Mouse (Mus musculus) forebrain, embryonic 14.5 days (tissue): ENCODE data around the gene Actn2. TPM values are rescaled to one million over a fixed set of nuclear protein-coding genes. Genes with fewer than 3 reads are reported as not detected.
A peak's percentile ranks its signal among the peaks of the same experiment; 100 is the strongest.

Experiments used
- ATAC-seq: fragments of 200-750 bp; cut with Nextera tagmentation; 2 replicates; pipeline ENCODE4 v1.8.0; 2017; ENCODE audit warnings: mild to moderate bottlenecking, moderate library complexity
- DNase-seq: peaks from one replicate; pipeline ENCODE4 v3.0.0-alpha.2; 2015; ENCODE audit warnings: low spot score
- H3K27ac ChIP-seq: fragments of 300-500 bp; sonication (generic); 2 replicates; pipeline ENCODE4 v1.5.1; 2014; ENCODE audit warnings: low read depth, mild to moderate bottlenecking, control low read depth, low read length, moderate library complexity
- H3K27me3 ChIP-seq: fragments of 300-500 bp; sonication (generic); replicated peaks from 2 replicates; pipeline ENCODE4 v1.6.1; 2014; ENCODE audit warnings: low read length, control low read depth, mixed read lengths; ENCODE audit not compliant: control insufficient read depth, insufficient read depth
- H3K36me3 ChIP-seq: fragments of 300-500 bp; sonication (generic); 2 replicates; pipeline ENCODE4 v1.6.1; 2014; ENCODE audit warnings: low read length, control low read depth; ENCODE audit not compliant: control insufficient read depth, insufficient read depth
- H3K4me1 ChIP-seq: fragments of 300-500 bp; sonication (generic); 2 replicates; pipeline ENCODE4 v1.6.1; 2014; ENCODE audit warnings: antibody characterized with exemption, low read length, control low read depth; ENCODE audit not compliant: control insufficient read depth, insufficient read depth
- H3K4me2 ChIP-seq: fragments of 300-500 bp; sonication (generic); 2 replicates; pipeline ENCODE4 v1.6.1; 2014; ENCODE audit warnings: mild to moderate bottlenecking, control low read depth, low read length
- H3K4me3 ChIP-seq: fragments of 300-500 bp; sonication (generic); 2 replicates; pipeline ENCODE4 v1.5.1; 2014; ENCODE audit warnings: low read depth, low read length, control low read depth
- H3K9ac ChIP-seq: fragments of 300-500 bp; sonication (generic); 2 replicates; pipeline ENCODE4 v1.6.1; 2014; ENCODE audit warnings: mild to moderate bottlenecking, low read length, control low read depth, moderate library complexity
- H3K9me3 ChIP-seq: fragments of 300-500 bp; sonication (generic); replicated peaks from 2 replicates; pipeline ENCODE4 v1.6.1; 2016; ENCODE audit warnings: low read length, control low read depth, mixed read lengths; ENCODE audit not compliant: control insufficient read depth
- WGBS: fragments of 180-500 bp; shearing (Covaris S2); extraction: QIAGEN DNeasy Blood & Tissue Kit; methylation state at CpG from one replicate; pipeline ENCODE4 v1.1.7; 2014; 5-methylcytosine and 5-hydroxymethylcytosine counted together
- polyA plus RNA-seq: library from polyadenylated mRNA; unstranded; fragments of >200 nt; fragmentation: Nextera tagmentation; extraction: Ambion mirVana; gene quantifications from 2 replicates; pipeline ENCODE4 v1.2.1, GENCODE M21; 2014

The Actn2 gene
- polyA plus RNA-seq, 1 experiment from 2014 or later: 1.7 TPM

DNA sequence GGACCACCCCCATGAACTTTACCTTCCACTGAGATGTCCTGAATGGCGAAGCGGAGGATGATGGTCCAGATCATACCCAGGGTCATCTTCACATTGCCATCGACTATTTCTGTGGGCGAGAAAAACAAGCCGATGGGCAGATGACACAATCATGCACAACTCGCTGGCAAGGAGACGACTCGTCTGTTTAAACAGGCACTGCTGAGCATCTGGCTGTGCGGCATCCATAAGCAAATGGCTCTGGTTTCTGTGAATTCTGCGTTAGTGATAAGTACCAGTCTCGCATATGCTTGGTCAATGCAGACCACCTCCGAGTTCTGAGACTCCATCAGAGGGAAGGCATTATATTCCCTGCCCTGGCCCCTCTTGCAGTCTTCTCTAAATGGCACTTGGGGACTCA lies 31.7 kb downstream of the Actn2 start:
- 89% methylated on average over 12 of the region's 12 CpGs for WGBS

DNA sequence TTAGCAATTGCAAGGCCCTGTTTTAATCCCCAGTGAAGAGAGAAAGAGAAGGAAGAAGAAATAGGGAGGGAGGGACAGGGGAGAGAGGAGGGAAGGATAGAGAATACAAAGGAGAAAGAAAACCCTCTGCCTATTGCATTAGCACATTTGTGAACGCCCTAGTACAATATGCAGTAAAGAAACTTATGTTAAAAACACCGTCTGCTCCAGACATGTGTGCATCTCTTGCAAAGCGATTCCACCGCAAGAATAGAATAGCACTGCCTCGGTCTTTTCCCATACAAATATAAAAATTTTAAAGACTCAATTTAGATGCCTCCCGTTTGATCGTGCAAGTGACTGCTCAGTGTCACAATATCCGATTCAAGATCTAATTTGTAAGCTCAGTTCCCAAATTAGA lies 32.1 kb downstream of the Actn2 start:
- no peaks in the 10 kb centered on the region for H3K27me3 ChIP-seq
- H3K4me1 ChIP-seq: peaks cover 3% of the 10 kb centered on the region; the same call in 1 of the 2 replicates
- no peaks in the 10 kb centered on the region for H3K36me3 ChIP-seq
- 84% methylated on average over 8 of the region's 8 CpGs for WGBS
- H3K4me3 ChIP-seq: no peak overlapping the region
- no peak overlapping the region for H3K4me2 ChIP-seq
- no peak overlapping the region for H3K27ac ChIP-seq
- no peak overlapping the region for H3K9ac ChIP-seq
- ATAC-seq: no peak
- no peak for DNase-seq
- H3K9me3 ChIP-seq: no peaks in the 10 kb centered on the region

More for the DNA sequence above, 31.7 kb downstream of the Actn2 start:
- H3K4me2 ChIP-seq: no peak overlapping the region
- H3K27ac ChIP-seq: no peak overlapping the region
- no peaks in the 10 kb centered on the region for H3K9me3 ChIP-seq
- DNase-seq: no peak
- peaks cover 3% of the 10 kb centered on the region; the same call in 1 of the 2 replicates for H3K4me1 ChIP-seq
- no peak overlapping the region for H3K9ac ChIP-seq
- no peaks in the 10 kb centered on the region for H3K27me3 ChIP-seq
- no peak for ATAC-seq
- no peaks in the 10 kb centered on the region for H3K36me3 ChIP-seq
- H3K4me3 ChIP-seq: no peak overlapping the region

DNA sequence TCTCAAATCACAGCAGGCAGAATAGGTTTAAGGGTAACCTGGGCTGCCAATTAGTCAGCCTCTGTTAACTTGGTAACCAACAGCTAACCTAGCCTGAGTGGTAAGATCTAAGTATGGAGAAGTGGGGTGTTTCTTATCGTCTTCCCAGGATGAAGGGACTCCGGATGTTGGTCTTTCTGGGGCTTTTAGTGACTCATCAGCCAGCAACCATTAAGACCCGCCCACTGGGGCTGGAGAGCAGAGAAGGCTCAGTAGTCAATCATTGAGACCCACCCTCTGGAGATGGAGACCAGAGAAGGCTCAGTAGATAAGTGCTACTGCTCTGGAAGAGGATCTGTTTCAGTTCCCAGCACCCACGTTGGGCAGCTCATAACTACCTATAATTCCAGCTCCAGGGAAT lies 33.3 kb downstream of the Actn2 start:
- Histone ChIP-seq H3K4me3 (no peak overlapping the region), H3K27me3 (no peaks in the 10 kb centered on the region), H3K9me3 (no peaks in the 10 kb centered on the region), H3K9ac (no peak overlapping the region), H3K4me2 (no peak overlapping the region), H3K4me1 (no peaks in the 10 kb centered on the region; the same call in 1 of the 2 replicates), H3K27ac (no peak overlapping the region), H3K36me3 (no peaks in the 10 kb centered on the region)
- ATAC-seq: no peak
- no peak for DNase-seq
- WGBS: 80% methylated on average over 4 of the region's 4 CpGs

DNA sequence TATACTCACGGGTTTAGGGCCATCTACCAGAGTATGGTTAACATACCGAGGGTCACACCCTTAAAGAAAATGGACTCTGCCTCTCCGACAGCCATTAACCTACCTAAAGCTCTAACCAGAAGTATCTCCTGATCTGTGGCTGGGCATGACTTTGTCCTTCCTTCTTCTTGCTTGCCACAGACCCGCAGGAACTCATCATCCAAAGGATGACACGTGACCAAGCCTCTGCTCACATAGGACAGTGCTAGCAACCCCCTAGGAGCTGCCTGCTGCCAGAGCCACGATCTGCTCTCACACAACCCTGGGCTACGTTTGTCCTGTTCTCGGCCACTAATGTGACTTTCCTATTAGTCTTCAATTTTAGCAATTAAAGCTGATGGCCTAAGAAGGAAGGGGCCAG lies 35.0 kb downstream of the Actn2 start:
- DNase-seq (no peak), ATAC-seq (no peak)
- H3K9ac ChIP-seq: no peak overlapping the region
- H3K4me2 ChIP-seq: no peak overlapping the region
- H3K36me3 ChIP-seq: no peaks in the 10 kb centered on the region
- no peak overlapping the region for H3K4me3 ChIP-seq
- H3K27me3 ChIP-seq: no peaks in the 10 kb centered on the region
- no peaks in the 10 kb centered on the region for H3K4me1 ChIP-seq
- no peaks in the 10 kb centered on the region for H3K9me3 ChIP-seq
- 90% methylated on average over 8 of the region's 8 CpGs for WGBS
- no peak overlapping the region for H3K27ac ChIP-seq

GRCm38 (mm10) chr13:12304991-12305390 lies 35.6 kb downstream of the Actn2 start:
- Histone ChIP-seq H3K9ac (no peak overlapping the region), H3K4me1 (no peaks in the 10 kb centered on the region), H3K36me3 (no peaks in the 10 kb centered on the region), H3K27ac (no peak overlapping the region), H3K4me3 (no peak overlapping the region), H3K27me3 (no peaks in the 10 kb centered on the region), H3K9me3 (no peaks in the 10 kb centered on the region), H3K4me2 (no peak overlapping the region)
- no peak for DNase-seq
- ATAC-seq: no peak
- WGBS: 95% methylated on average over 5 of the region's 5 CpGs

DNA sequence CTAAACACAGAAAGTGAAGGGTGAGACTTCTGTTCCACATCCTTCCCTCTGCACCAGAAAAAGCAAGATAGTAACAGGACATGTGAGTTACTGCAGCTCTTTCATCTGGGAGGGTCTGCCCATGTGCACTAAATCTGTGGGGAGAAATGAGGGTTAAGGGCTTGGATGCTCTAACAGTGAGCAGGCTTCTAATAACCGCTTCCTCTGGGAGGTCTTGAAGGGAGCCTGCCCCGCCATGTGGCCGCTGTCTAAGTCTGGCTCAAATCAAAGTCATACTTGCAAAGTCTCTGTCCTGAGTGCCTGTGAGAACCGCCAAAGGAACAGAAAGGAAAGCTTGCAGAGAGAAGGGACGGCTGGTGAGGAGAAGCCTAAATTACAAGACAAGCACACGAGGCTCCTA lies 42.8 kb downstream of the Actn2 start:
- Histone ChIP-seq H3K9me3 (no peaks in the 10 kb centered on the region), H3K4me2 (no peak overlapping the region), H3K27me3 (no peaks in the 10 kb centered on the region), H3K4me3 (no peak overlapping the region), H3K4me1 (no peaks in the 10 kb centered on the region), H3K9ac (no peak overlapping the region), H3K36me3 (no peaks in the 10 kb centered on the region), H3K27ac (no peak overlapping the region)
- no peak for ATAC-seq
- WGBS: 90% methylated on average over 6 of the region's 6 CpGs
- DNase-seq: no peak

- Histone ChIP-seq H3K27ac (no peak overlapping the region), H3K9me3 (no peaks in the 10 kb centered on the region), H3K36me3 (no peaks in the 10 kb centered on the region), H3K9ac (no peak overlapping the region), H3K4me1 (no peaks in the 10 kb centered on the region), H3K4me3 (no peak overlapping the region), H3K4me2 (no peak overlapping the region), H3K27me3 (no peaks in the 10 kb centered on the region)
- WGBS: 93% methylated on average over 3 of the region's 3 CpGs
- DNase-seq: peak; percentile 65
- ATAC-seq: no peak
Observed at GRCm38 (mm10) chr13:12296701-12297100, 43.9 kb downstream of the Actn2 start.

DNA sequence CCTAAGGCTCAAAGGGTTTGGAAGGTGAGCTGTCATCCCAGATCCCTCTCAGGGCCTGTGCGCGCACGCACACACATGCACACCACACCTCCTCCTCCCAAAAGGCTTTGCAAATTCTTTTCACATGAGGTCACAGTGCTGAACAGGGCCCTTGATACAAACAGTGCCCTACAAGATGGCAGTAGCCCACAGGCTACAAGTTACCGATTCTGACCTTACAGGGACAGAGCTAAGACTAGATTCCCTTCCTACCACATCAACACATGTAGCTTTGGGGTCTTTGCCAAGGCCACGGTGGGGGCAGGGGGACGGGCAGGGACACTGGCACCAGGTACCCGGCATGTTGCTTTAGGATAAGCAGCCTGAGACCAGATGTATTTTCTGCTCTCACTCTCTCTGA lies 46.8 kb downstream of the Actn2 start:
- H3K9ac ChIP-seq: no peak overlapping the region
- DNase-seq (no peak), ATAC-seq (no peak)
- whole genome bisulfite sequencing: 86% methylated on average over 7 of the region's 7 CpGs
- no peaks in the 10 kb centered on the region for H3K36me3 ChIP-seq
- H3K27ac ChIP-seq: no peak overlapping the region
- H3K4me3 ChIP-seq: no peak overlapping the region
- no peaks in the 10 kb centered on the region for H3K9me3 ChIP-seq
- no peaks in the 10 kb centered on the region for H3K4me1 ChIP-seq
- no peak overlapping the region for H3K4me2 ChIP-seq
- no peaks in the 10 kb centered on the region for H3K27me3 ChIP-seq

- ATAC-seq (no peak), DNase-seq (no peak)
- H3K4me2 ChIP-seq: no peak overlapping the region
- H3K27ac ChIP-seq: no peak overlapping the region
- H3K27me3 ChIP-seq: no peaks in the 10 kb centered on the region
- H3K4me1 ChIP-seq: no peaks in the 10 kb centered on the region
- H3K36me3 ChIP-seq: no peaks in the 10 kb centered on the region
- H3K9me3 ChIP-seq: no peaks in the 10 kb centered on the region
- no peak overlapping the region for H3K4me3 ChIP-seq
- 92% methylated on average over 7 of the region's 7 CpGs for WGBS
- no peak overlapping the region for H3K9ac ChIP-seq
Observed at GRCm38 (mm10) chr13:12290700-12291099, 49.9 kb downstream of the Actn2 start.
